Mouse (Mus musculus) WW6 (cell line): Measurements from ENCODE around the gene Irf9.

Source experiments
- DNase-seq: peaks from one replicate; pipeline ENCODE4 v3.0.0-alpha.2; 2013; ENCODE audit warnings: low read depth, low spot score

Irf9 gene

DNA sequence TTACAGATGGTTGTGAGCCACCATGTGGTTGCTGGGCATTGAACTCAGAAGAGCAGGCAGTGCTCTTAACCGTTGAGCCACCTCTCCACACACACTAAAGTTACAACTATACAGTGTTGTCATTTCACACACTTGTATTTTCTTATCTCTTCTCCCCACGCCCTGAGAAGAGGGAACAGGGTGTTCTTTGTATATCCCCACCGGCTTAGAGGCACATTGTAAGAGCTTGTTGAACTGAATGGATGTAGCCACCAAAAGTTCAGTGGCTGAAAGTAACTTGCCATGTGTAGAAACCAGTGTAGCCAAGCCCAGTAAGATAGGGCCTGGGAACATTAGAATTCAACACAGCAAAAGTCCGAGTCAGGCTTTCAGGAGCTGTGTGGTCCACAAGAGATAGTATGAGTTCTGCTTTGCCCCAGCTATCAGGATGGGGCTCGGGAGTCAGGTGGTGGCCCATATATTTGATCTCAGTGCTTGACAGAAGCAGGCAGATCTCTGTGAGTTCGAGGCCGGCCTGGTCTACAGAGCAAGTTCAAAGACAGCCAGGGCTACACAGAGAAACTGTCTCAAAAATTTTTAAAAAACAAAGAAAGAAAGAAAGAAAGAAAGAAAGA, 11.3 kb downstream of the Irf9 start:
- DNase-seq = no peak

DNA sequence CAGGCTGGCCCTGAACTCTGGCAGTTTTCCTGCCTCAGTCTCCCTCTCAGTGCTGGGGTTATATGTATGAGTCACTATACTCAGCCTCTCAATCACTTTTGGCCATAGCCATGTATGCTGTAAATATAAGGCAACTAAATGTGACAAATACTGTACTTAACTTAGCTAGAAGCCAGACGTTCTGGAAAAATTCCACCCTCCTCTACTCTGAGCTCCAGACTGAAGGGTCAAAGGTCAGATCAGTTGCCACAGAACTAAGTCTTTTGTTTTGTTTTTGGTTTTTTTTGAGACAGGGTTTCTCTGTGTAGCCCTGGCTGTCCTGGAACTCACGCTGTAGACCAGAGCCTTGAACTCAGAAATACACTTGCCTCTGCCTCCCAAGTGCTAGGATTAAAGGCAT, 12.5 kb downstream of the Irf9 start:
- no peak for DNase-seq

DNA sequence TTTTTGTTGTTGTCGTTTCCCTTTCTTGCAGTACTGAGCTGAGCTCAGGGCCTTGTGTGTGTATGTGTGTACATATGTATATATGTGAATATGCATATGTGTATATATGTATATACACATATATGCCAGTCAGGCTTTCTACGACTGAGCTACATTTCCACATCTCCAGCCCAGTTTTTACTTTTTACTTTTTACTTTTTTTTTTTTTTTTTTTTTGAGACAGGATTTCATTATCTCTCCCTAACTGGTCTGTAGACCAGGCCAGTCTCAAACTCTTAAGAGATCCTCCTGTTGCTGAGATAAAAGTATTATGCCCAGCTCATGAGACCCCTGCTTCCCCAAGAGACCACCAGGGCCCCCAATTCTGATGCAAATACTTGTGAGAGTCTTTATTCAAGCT, 13.5 kb downstream of the Irf9 start:
- DNase-seq = no peak

GRCm38 (mm10) chr14:55617822-55618221, 14.5 kb downstream of the Irf9 start, which contains the start of gene Rec8:
Rec8 (plus strand) TSS chr14:55618037.
- DNase-seq = peak; percentile 80

DNA sequence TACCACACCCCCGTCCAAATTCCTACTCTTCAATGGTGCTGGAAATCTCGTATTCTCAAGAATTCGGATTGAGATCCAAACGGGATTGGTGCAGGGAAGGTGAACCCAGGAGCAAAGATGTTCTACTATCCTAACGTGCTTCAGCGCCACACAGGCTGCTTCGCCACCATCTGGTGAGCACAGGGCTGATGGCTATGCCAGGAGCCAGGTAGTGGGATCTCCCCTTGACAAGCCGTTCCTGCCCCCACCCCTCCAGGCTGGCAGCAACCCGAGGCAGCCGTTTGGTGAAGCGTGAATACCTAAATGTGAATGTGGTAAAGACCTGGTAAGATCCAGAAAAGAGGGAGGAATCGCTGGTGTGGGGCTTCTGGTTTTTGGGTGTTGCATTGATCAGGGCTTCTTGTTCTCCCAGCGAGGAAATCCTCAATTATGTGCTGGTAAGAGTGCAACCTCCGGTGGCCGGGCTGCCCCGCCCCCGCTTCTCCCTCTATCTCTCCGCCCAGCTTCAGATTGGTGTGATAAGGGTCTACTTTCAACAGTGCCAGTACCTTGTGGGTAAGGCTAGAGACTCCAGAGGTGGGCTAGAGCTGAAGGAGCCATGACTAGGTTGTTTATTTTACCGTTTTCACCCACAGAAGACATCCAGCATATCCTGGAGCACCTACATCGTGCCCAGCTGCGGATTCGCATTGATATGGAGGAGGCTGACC, 15.3 kb downstream of the Irf9 start:
- DNase-seq = no peak

GRCm38 (mm10) chr14:55628077-55628827, 24.9 kb downstream of the Irf9 start:
- DNase-seq = no peak

GRCm38 (mm10) chr14:55629312-55629711, 25.9 kb downstream of the Irf9 start:
- no peak for DNase-seq

GRCm38 (mm10) chr14:55634874-55635522, 31.6 kb downstream of the Irf9 start:
- no peak for DNase-seq

DNA sequence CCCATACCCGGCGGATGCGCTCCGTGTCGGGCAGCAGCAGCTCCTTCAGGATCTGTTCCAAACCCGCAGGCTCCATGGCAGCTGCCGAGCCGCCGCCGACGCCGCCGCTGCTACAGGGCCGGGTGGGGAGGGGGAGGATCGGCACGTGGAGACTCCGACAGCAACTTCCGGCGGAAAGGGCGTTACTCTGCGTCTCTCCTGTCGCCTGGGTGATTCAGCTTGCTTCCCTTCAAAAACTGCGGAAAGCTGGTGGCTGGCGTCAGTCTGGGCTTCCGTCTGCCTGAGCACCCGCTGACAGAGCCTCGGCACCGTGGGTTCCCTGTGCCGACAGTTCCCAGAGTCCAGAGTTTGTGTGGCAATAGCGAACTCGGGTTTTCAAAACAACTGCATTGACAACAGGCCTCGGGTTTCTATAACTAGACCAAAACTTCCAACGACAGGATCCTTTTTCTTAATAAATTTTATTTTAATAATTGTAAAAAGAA, 32.2 kb downstream of the Irf9 start, which contains the start of gene Ipo4:
Ipo4 (minus strand) TSS at position 435 of the 485 bp plus-strand sequence.
- DNase-seq = peak; percentile 71

DNA sequence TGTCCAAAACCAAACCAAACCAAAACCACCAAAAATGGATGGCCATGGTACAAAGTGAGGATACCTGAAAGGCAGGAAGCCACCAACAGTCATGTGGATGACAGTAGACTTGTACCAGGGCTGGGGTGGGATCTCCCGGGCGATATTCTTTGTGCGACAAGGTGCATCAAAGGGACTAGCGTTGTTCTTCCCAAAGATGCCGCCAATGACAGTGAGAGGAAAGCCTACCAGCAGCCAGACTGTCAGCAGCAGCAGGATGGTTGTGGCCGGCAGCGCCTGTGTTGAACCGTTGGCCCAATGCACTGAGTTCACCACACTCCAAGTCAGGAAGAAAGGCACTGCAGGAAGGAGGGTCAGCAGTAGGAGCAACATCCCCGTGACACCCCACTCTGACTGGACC, 34.4 kb downstream of the Irf9 start, which contains the start of gene Gm49378:
Gm49378 (minus strand) TSS at position 101 of the 400 bp plus-strand sequence.
- DNase-seq = no peak

GRCm38 (mm10) chr14:55640816-55641215, 37.4 kb downstream of the Irf9 start:
- no peak for DNase-seq

GRCm38 (mm10) chr14:55641291-55641690, 37.9 kb downstream of the Irf9 start:
- no peak for DNase-seq

GRCm38 (mm10) chr14:55642679-55643059, 39.3 kb downstream of the Irf9 start:
- DNase-seq = no peak

GRCm38 (mm10) chr14:55643060-55643907, 39.9 kb downstream of the Irf9 start, which contains the start of gene Tm9sf1:
Tm9sf1 (minus strand) TSS chr14:55643806.
- peak; percentile 50 for DNase-seq

DNA sequence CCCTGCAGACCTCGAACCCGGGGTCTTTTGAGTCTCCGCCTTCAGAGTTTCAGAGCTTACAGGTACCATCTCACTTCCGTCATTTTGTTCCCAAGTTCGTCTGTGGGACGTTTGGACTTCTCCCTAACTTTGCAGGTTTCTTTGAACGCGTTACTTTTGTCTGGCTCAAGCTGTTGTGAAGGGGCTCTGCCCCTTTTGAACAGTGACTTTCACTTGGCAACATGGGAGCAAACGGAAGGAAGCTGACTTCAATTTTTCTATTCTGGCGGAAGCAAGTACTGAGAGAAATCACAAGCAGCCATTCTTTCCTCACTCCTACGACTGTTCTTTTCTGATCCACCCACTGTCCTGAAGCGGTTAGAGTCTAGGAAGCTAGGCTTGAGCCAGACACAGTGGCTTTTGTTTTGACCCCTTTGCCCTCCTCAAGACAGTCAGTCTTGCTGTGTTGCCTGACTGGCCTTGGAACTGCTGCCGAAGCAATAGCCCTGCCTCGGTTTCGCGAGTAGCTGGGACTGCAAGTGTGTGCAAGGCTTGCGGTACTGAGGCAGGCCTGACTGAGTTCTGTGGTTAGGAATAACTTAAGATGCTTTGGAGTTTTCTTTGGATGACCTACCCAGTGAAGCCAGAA, 41.0 kb downstream of the Irf9 start:
- no peak for DNase-seq

DNA sequence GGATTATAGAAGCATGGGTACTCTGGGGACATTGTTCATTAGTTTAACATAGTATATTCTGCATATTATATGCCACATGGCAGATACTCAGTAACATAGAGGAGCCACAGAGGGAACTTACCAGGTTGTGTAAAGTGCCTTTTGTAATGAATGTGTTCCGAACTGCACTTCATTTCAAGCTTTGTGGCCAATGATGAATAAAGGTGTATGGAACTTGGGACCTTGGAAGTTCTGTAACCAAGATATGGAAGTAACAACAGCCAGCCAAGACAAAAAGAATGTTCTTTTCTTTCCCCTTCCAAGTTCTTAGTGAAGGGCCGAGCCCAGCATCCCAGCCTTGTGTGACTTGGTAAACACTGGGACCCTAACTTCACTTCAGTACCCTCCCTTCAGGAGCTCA, 46.5 kb downstream of the Irf9 start, which contains the start of gene Tssk4:
Tssk4 (plus strand) TSS at position 301 of the 400 bp plus-strand sequence.
- no peak for DNase-seq

- no peak for DNase-seq
Observed at GRCm38 (mm10) chr14:55651528-55651927, 48.2 kb downstream of the Irf9 start.

GRCm38 (mm10) chr14:55656935-55657334, 53.6 kb downstream of the Irf9 start:
- DNase-seq = no peak

- no peak for DNase-seq
Observed at GRCm38 (mm10) chr14:55658011-55658410, 54.6 kb downstream of the Irf9 start.
